Mouse (Mus musculus) embryo, embryonic 10 days (tissue): Measurements from ENCODE around the gene Cd300a.

Experiments
- DNase-seq: peaks from one replicate; pipeline ENCODE4 v3.0.0-alpha.2; 2015; ENCODE audit warnings: low spot score

The Cd300a gene

DNA sequence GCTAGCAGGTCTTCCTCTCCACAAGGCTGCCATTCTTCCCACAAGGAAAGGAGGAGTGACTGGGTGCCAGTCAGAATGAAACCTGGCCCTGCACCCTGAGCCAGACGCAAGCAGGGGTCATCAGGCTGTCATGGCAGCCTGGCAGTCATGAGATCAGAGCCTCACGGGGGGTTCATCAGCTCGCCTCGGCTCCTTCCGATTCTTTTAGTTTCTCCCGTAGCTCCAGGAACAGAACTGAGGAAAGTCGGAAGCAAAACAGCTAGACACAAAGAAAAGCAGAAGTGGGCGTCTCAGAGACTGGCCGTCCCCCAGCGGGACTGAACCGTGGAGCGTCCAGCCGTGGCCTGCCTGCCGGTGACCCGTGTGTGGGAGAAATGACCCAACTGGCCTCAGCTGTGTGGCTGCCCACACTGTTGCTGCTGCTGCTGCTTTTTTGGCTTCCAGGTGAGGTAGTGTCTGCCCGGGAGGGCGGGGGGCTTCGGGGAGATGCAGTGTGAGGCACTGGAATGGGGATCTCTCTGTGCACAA lies at the start of gene Cd300a:
Gene Cd300a (plus strand): TSS at position 51 of the 528 bp plus-strand sequence.
- DNase-seq, result no peak

DNA sequence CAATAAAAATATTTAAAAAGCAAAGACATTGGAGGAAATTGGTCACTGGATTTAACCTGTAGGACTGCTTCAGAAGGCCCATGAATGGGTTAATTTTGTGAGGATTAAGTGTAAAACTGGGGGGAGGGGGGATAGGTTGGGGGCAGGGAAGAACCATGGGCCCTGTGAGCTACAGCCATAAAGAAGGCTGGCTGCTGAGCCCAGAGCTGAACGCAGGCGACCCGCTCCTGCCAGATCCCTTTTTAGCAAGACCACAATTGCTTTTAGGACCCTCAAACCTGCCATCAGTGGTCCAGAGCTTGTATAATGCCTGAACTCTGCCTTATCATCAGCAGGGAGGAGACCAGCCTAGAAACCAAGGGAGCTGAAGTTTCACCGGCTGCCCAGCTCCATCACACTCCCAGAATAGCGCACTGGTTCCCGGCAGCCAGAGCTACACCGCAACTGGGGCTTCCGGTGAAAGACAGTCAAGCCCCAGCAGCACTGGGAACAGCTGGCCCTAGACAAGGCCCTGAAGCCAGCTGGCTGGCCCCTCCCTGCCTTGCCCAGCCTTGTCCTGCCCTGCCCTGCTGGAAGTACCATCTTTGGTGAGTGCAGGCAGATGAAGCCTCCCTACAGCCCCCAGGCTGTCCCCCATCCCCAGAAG lies 45.9 kb upstream of the Cd300a start:
- peak; percentile 56 for DNase-seq

DNA sequence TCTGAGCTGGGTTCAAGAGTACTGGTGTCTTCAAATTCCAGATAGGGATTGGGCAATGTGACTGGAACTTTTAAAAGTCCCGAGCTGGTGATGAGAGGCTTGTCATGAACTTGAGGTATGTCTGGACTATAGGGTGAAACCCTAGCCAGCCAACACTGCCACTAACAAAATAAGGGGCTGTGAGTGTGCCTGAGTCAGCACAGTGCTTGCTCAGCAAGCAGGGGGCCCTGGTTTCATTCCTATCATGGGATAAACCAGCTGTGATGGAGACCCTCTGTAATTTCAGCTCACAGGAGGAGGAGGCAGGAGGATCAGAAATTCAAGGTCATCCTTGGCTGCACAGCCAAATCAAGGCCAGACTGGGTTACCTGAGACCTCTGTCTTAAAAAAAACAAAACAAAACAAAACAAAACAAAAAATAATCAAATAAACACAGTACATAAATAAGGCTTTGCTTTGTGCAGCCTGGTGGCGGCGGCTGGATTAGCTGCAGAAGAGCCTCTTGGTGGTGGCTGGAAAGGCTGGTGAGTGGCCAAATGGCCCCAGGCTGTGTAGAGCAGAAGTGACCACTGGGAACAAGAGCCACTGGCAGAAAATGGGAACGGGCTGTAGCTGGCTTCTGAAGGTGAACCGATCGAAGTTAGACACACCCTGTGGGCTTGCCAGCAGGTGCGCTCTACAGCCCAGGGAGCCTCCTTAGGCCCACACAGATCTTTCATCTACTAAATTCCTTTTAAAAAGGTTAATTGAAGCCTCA lies 45.2 kb upstream of the Cd300a start:
- no peak for DNase-seq

DNA sequence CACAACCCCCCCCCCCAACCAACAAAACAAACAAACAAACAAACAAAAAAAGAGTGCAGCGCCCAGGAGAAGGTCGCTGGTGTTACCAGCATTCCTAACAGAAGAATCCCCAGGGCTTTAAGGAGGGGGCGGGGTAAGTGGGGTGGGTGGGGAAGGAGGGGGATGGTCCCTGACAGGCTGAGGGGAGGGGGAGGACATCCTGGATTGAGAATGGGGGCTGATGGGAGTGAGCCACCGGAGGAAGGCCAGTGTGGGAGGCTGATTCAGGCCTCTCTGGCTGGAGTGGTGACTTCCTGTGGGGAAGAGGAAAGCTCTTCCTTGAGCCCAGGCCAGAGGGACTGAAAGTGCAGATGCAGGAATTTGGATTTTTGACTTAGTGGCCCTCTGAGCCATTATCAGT lies 43.5 kb upstream of the Cd300a start:
- DNase-seq, result no peak

DNA sequence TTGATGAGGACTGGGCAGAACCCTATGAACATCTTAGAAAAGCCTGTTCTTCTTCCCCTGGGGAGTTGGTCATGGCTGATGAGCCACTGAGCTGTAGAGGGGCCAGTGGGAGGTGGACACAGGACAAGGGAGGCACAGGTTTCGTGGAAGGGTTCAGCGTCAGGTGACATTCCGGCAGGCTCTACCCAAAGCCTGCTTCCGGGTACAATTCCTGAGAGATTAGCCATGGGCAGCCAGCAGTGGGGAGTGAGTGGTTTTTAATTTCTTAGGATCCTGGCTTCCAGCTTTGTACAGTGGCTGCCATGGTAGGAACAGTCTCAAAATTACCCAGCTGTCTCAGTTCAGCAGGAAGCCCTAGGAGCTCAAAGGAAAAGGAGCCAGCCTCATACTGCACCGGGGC lies 42.8 kb upstream of the Cd300a start:
- no peak for DNase-seq

DNA sequence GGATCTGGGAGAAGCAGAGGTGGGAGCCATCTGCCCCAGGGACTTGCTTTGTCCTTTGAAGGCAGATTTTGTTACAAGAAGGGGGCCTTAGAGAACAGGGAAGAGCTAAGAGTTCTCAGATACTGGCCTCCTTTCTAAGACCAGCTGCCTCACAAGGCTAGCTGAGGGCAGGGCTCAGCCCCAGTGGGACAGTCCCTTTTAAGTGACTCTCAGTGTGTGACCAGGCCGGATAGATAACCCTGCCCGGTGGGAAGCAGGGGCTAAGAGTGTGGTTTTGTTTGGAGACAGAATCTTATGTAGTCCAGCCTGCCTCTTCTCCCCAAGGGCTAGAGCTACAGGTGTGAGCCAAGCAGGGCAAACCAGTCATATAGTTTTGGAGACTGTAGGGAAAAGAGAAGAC lies 40.3 kb upstream of the Cd300a start:
- no peak for DNase-seq

DNA sequence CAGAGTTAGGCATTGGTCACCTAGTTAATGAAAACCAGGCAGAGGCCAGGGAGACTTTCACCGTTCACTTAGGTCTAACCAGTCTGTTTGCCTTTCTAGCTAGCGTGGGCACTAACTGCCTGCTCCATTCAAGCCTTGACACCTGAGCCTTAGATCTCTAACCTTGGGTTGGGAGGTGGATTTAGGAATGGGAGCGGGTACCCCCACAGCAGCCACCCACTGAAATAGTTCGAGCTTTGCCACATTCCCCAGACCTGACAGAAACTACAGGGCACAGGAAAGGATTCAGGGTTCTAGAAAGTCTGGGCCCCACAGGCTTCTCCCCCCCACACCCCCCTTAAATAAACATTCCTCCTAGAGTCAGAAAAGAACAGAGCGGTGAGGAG lies 39.8 kb upstream of the Cd300a start:
- no peak for DNase-seq

DNA sequence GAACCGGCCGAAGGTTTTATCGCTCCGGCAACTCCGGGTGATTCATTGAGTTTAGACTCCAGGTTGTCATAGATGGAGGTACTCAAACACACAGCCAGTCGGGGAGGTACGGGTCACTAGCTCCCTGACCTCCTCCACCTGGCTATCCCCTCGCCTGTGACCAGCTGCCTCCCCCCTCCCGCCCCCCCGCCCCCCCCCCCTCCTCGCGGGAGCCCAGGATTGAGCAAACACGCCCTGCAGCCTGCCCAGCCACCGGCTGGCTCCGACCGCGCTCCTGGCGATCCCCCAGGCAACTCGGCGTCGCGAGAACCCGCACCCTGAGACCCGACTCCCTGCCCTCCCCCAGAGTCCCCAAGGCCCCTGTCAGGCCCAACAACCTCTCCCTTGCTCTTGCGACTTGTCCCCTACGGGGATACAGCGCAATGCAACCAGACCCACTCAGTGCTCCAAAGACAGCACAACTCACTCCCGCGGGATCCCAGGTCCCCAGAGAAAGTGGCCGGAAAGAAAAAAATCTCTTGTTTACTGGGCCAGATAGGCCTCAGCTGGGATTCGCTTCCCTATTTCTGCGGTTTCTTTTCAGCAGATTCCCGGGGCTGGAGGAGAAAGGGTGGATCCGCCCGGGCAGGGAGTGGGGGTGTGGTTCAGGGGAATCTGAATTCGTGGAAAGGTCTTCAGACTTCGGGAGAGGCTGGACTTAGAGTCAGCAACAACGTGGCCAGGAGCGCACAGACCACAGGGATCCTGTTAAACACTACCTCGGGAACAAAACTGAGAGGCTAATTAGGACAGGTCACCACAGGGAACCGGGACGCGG lies 39.2 kb upstream of the Cd300a start, which contains the start of gene Gprc5c:
Gene Gprc5c (plus strand): TSS at position 701 of the 817 bp plus-strand sequence.
- peak; percentile 60 for DNase-seq

DNA sequence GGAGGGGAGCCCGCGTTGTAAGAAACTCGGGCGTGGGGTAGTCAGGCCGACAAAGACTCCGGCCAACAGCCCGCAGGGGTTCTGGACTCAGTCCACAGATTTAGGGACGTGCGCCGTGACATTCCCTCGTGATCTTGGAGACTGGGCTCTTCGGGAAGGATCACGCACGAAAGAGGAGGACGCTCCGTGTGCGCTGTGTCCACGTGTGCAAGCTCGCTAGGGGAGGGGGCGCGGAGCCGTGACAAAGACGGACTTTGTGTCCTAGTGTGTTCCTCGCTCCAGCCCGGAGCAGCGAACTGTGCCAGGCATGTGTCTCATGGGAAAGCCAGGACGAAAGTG lies 38.6 kb upstream of the Cd300a start:
- peak; percentile 69 for DNase-seq

DNA sequence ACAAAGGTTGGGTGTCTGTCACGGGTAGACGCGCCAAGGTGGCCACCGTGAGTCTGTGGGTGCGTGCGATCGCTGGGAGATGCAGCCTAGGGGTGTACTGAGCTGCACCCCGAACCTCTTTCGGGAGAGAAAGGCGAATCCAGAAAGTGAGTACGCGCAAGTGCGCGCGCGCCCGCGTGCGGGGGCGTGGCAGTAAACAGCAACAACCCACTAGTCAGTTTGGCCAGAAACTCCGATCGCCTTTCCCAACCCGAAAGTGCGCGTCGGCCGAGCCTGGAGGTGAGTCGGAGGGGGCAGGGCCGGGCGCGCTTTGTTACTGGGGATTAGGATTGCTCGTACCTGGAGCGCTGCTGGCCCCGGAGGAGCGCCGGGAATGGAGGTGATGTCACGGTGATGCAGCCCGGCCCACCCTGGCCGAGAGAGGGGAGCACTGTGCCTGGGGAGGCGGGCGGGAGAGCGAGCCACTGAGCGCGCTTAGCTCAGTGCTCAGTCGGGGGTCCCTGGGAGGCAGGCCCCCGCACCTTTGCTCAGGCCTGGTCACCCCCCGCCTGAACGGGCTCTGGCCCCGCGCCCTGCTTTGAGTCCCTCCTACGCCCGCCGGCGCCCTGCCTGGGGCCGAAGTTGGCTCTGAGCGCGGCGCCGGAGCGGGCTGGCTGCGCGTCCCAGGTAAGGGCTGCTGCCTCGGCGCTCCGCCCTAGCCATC lies 38.1 kb upstream of the Cd300a start:
- peak; percentile 75 for DNase-seq

DNA sequence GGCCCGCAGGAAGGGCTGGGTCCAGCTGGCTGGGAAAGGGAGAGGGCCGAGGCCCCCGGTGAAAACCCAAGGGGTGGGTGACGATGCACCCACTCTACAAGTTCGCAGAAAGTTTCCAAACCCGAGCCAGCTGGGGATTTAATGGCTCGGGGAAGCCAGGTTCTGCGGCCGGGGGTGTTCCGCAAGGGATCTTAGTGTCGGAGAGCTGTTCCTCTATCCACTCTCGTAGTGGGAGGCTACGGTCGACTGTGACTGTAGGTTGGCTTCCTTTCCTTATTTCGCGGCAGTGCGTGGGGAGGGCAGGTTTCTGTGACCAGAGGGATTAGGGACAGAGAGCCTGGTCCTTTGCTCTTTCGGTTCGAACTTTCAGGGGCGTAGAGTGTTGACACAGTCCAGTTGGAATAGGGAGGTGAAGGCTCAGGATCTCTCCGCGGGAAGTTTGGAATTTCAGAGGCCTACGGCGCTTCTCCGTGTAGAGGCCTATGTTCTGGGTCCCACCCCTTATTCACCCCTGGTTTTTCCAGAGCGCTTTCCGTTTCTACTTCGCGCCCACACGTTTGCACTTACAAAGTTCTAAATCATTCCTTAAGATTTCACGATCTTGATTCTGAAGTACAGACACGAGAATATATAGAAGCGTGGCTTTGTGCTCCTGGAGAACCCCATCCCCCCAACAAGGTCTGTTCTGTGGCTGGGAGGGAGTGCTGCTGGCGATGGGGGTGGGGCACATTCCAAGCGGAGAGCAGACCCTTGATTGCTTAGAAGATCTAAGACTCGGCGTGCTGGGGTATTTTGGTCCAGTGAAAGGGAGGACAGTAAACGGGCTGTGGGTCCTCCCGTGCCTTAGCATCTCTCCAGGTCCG lies 37.3 kb upstream of the Cd300a start:
- DNase-seq, result peak; percentile 72

DNA sequence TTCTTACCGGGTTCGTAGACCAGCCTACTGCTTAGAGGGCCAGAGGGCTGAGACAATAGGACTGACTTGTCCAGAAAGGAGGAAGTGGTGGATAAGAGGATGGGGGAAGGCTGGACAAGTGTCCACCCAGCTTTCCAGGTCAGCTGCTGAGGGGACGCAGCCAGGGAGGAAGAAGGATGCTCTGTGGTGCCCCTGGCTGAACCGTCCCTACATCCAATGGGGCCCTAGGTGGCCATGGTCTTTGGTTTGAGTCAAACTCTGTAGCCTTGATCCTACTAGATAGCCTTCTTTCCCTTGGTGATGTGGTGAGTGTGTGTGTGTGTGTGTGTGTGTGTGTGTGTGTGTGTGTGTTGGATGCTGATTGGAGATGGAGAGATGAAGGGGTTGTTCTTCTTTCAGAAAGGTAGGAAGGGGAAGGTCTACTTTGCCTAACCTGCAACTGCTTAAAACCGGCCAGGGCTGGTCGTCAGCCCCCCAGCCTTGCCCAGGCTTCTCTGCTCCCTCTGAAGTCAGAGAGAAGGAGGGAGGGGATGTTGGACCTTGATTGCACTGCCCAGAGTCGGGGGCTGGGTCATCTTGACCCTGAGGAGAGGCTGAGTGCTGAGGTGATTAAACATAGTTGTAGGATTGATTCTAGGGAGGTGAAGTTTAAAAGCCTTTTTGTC lies 36.5 kb upstream of the Cd300a start:
- DNase-seq, result no peak

DNA sequence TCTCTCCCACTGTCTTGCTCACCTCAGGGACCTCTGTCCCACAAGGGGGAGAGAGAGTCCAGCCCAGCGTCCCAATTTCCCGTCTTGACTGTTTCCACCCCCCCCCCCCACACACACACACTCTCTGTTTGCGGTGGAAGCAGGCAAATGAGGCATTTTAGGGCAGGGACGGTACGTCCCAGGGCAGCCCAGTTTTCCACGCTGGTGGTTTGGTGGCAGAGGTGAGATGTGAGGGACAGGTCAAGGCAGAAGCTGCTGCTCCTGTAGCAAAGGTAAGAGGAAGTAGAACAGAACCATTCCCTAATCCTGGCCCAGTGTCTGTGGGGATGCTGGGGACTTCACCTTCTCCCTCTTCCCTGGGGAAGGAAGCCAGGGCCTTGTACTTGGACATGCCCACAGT lies 35.3 kb upstream of the Cd300a start:
- no peak for DNase-seq

DNA sequence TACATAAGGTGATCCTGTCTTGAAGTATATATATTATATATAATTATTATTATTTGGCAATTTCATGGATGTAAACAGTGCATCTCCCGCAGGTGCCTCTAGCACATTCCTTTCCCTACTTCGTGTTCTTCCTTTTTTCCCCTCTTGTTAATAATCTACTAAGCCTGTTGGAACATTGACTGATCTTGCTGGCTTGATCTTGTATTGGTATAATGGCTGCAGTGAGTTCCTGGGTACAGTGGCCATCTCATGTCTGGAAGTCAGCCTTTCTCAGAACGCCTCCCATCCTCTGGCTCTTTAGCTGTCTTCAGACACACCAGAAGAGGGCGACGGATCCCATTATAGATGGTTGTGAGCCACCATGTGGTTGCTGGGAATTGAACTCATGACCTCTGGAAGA lies 33.7 kb upstream of the Cd300a start:
- no peak for DNase-seq

DNA sequence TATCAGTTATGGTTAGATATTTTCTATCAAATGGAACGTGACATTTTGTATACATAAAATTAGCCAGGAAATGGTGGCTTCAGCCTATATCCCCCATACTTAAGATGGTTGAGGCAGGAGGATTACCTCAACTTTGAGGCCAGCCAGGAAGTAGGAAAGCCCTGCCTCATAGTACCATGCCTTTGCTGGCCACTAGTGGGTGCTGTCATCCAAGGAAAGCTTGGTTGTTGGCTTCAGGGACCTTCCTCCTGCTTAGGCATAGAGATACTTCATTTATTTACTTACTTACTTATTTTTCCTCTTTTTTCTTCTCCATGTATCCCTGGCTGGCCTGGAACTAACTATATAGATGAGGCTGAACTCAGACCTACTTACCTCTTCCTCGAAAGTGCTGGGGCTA lies 31.2 kb upstream of the Cd300a start:
- no peak for DNase-seq

DNA sequence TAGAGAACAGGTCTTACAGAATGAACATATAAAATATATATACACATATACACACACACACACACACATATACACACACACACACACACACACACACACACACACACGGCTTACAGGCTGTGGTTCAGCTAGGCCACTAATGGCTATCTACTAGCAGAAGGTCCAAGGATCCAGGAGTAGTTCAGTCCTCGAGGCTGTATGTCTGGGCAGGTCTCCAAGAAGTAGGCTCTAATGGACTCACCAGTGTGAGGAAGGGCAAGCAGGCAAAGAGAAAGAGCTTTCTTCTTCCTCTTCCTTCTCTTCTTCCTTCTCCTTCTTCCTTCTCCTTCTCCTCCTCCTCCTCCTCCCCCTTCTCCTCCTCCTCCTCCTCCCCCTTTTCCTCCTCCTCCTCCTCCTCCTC lies 28.8 kb upstream of the Cd300a start:
- no peak for DNase-seq

DNA sequence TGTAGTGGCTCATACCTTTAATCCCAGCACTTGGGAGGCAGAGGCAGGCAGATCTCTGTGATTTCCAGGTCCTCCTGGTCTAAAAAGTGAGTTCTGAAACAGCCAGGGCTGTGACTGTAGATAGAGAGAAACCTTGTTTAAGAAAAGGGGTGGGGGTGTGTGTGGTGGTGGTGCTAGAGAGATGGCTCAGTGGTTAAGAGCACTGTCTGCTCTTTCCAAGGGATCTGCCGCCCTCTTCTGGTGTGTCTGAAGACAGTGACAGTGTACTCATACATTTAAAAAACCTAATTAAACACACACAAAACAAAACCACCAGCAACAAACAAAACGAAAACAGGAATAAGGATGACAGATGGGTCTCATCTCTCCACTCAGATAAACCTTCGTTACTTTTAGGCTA lies 27.2 kb upstream of the Cd300a start:
- no peak for DNase-seq

DNA sequence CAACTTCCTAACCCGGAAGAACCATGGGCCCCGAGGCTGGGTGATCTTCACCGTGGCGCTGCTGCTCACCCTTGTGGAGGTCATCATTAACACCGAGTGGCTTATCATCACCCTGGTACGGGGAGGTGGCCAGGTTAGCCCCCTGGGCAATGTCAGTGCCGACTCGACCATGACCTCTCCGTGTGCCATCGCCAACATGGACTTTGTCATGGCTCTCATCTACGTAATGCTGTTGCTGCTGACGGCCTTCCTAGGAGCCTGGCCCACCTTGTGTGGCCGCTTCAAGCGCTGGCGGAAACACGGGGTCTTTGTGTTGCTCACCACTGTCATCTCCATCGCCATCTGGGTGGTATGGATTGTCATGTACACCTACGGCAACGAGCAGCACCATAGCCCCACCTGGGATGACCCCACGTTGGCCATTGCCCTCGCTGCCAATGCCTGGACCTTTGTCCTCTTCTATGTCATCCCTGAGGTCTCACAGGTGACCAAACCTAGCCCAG lies 25.9 kb upstream of the Cd300a start:
- no peak for DNase-seq

DNA sequence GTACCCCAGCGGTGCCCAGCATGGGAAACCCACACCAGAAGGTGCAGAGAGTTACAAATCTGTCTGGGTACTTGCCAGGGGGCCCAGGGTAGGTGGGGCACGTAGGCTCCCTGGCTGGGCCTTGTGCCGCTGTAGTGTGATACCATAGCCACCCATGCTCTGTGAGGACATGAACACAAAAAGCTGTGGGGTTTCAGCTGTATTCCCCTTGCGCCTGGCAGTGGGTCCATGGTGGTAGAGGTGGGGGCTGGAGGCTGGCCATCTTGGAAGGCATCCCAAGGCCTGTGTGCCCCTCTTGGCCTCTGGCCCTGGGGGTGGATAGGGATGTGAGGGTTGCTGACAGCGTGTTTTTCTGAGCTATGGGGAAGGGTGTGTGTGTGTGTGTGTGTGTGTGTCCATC lies 23.8 kb upstream of the Cd300a start:
- DNase-seq, result no peak
